Mouse (Mus musculus) E14TG2a.4 (cell line): Measurements from ENCODE around the gene Gli2.

Source experiments
- CTCF ChIP-seq: conservative IDR thresholded peaks from 2 replicates; pipeline ENCODE4 v1.5.1; 2014; ENCODE audit warnings: low read length
- NANOG ChIP-seq: IDR thresholded peaks from 2 replicates; pipeline ENCODE4 v1.6.1; 2014; ENCODE audit warnings: borderline replicate concordance, low read length, mixed read lengths
- POU5F1 ChIP-seq: IDR thresholded peaks from 2 replicates; pipeline ENCODE4 v1.6.1; 2014; ENCODE audit warnings: low read length, borderline replicate concordance

DNA sequence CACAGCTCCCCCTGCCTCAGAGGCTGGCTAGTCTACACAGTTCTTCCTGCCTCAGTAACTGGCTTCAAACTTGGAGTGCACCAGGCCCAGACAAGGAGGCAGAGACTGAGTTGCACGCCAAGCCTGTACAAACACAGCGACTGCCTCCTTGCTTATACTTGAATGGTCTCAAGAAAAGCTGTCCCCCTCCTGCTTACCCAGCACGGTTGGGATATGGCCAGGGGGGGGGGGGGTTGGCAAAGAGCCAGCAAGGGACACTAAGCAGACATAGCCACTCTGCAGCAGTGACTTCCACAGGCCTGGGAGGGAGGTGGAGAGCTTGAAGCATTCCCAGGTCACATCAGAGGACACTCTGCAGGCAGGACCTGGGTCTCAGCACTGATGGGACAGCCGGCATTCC lies 117.3 kb downstream of the Gli2 start:
- TF ChIP-seq CTCF (no peak), NANOG (no peak), POU5F1 (no peak)
